Mouse (Mus musculus): ENCODE measurements around the gene Taar9. TPM values are rescaled to one million over a fixed set of nuclear protein-coding genes. Genes with fewer than 3 reads are reported as not detected.
"Not testable (repeated sequence)": the region's sequence is repeated elsewhere in the genome, so short reads cannot be mapped to it uniquely, and the experiment has no call there.

Gene Taar9
- polyA plus RNA-seq, 1 experiment from 2014 or later, result 0.11 TPM

GRCm38 (mm10) chr10:24108236-24108635 is 1.1 kb downstream of the Taar9 start:
- H3K4me3 ChIP-seq, result no peak overlapping the region
- H3K27ac ChIP-seq (replicated peaks), result no peak overlapping the region
- H3K4me1 ChIP-seq, result peaks cover 10% of the 10 kb centered on the region
- H3K36me3 ChIP-seq, result no peaks in the 10 kb centered on the region
- DNase-seq (ENCODE audit: low spot score), result no peak
- 50% methylated on average over 3 of the region's 3 CpGs for WGBS
- 0 out of 2 replicates have a peak, but pooled peaks cover 3% of the 10 kb centered on the region for H3K27me3 ChIP-seq (ENCODE audit: low read depth, poor library complexity, severe bottlenecking)
- H3K9me3 ChIP-seq (replicated peaks), result no peaks in the 10 kb centered on the region

- DNase-seq (ENCODE audit: low spot score), result no peak
- 65% methylated on average over 5 of the region's 5 CpGs for WGBS
- no peaks in the 10 kb centered on the region for H3K9me3 ChIP-seq (replicated peaks)
These were observed 1.6 kb downstream of the Taar9 start for GRCm38 (mm10) chr10:24107747-24108146.

GRCm38 (mm10) chr10:24103299-24103698 is 6.0 kb downstream of the Taar9 start:
- not testable (repeated sequence) for H3K36me3 ChIP-seq; H3K4me3 ChIP-seq; H3K27ac ChIP-seq (replicated peaks); H3K27me3 ChIP-seq (ENCODE audit: low read depth, poor library complexity, severe bottlenecking); H3K9me3 ChIP-seq (replicated peaks); H3K4me1 ChIP-seq; DNase-seq (ENCODE audit: low spot score)
- WGBS, result 36% methylated on average over 1 of the region's 1 CpGs

More at GRCm38 (mm10) chr10:24107747-24108146, 1.6 kb downstream of the Taar9 start:
- Histone ChIP-seq H3K27ac (replicated peaks) (no peak overlapping the region), H3K4me1 (peaks cover 10% of the 10 kb centered on the region), H3K27me3 (ENCODE audit: low read depth, poor library complexity, severe bottlenecking) (0 out of 2 replicates have a peak, but pooled peaks cover 3% of the 10 kb centered on the region), H3K36me3 (no peaks in the 10 kb centered on the region), H3K4me3 (no peak overlapping the region)

DNA sequence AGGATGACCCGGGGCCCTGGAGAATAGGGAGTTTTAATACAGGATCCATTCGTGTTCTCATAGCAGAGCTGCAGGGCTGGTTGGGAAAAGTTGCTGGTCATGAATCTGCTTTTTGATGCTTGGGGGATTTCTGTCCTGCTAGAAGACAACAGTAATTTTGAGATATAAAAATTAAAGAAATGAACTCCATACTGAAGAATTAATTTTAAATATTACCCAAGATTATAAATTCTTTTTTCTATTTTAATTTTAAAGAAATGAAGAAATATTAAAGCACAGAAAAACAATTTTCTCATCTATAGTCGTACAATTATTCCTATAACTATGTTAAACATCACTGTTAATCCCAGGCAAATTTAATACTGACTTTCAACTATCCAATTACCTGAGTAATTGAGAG is 7.5 kb downstream of the Taar9 start, which contains the start of gene Taar8c:
Gene Taar8c (minus strand): TSS at position 101 of the 400 bp plus-strand sequence.
- not testable (repeated sequence) for H3K27ac ChIP-seq (replicated peaks); H3K4me3 ChIP-seq; H3K4me1 ChIP-seq; DNase-seq (ENCODE audit: low spot score); H3K36me3 ChIP-seq; H3K27me3 ChIP-seq (ENCODE audit: low read depth, poor library complexity, severe bottlenecking); H3K9me3 ChIP-seq (replicated peaks)
- WGBS, result 85% methylated on average over 1 of the region's 3 CpGs

- WGBS, result 68% methylated on average over 2 of the region's 2 CpGs
- DNase-seq (ENCODE audit: low spot score), result not testable (repeated sequence)
These were observed 12.3 kb downstream of the Taar9 start for GRCm38 (mm10) chr10:24097010-24097409.

DNA sequence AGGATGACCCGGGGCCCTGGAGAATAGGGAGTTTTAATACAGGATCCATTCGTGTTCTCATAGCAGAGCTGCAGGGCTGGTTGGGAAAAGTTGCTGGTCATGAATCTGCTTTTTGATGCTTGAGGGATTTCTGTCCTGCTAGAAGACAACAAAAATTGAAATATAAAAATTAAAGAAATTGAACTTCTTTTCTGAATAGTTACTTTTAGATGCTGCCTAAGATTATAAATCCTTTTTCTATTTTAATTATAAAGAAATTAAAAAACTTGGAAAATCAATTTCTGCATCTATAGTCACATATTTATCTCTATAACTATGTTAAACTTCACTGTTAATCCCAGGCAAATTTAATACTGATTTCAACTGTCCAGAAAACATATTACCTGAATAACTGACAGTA is 17.1 kb downstream of the Taar9 start, which contains the start of gene Taar8b:
Gene Taar8b (minus strand): TSS at position 101 of the 400 bp plus-strand sequence.
- DNase-seq (ENCODE audit: low spot score), result no peak
- Histone ChIP-seq H3K4me1 (no peaks in the 10 kb centered on the region), H3K4me3 (no peak within 1 kb of the TSS), H3K9me3 (replicated peaks) (no peaks in the 10 kb centered on the region), H3K27me3 (ENCODE audit: low read depth, poor library complexity, severe bottlenecking) (no peaks in the 10 kb centered on the region), H3K36me3 (no peaks in the 10 kb centered on the region), H3K27ac (replicated peaks) (no peak within 1 kb of the TSS)
- WGBS, result 78% methylated on average over 2 of the region's 2 CpGs

More at GRCm38 (mm10) chr10:24097010-24097409, 12.3 kb downstream of the Taar9 start:
- H3K27me3 ChIP-seq (ENCODE audit: low read depth, poor library complexity, severe bottlenecking); H3K4me1 ChIP-seq; H3K36me3 ChIP-seq; H3K27ac ChIP-seq (replicated peaks); H3K9me3 ChIP-seq (replicated peaks); H3K4me3 ChIP-seq: not testable (repeated sequence)

- H3K9me3 ChIP-seq (replicated peaks), result no peaks in the 10 kb centered on the region
- H3K27me3 ChIP-seq (ENCODE audit: low read depth, poor library complexity, severe bottlenecking), result no peaks in the 10 kb centered on the region
- 91% methylated on average over 2 of the region's 2 CpGs for WGBS
- H3K4me3 ChIP-seq, result no peak overlapping the region
- H3K27ac ChIP-seq (replicated peaks), result no peak overlapping the region
- H3K36me3 ChIP-seq, result no peaks in the 10 kb centered on the region
- H3K4me1 ChIP-seq, result peaks cover 5% of the 10 kb centered on the region
- no peak for DNase-seq (ENCODE audit: low spot score)
These were observed 22.2 kb downstream of the Taar9 start for GRCm38 (mm10) chr10:24087168-24087567.

- Histone ChIP-seq H3K27ac (replicated peaks) (no peak overlapping the region), H3K27me3 (ENCODE audit: low read depth, poor library complexity, severe bottlenecking) (no peaks in the 10 kb centered on the region), H3K4me3 (no peak overlapping the region), H3K9me3 (replicated peaks) (no peaks in the 10 kb centered on the region), H3K36me3 (no peaks in the 10 kb centered on the region), H3K4me1 (peaks cover 5% of the 10 kb centered on the region)
- DNase-seq (ENCODE audit: low spot score), result no peak
- WGBS, result 76% methylated on average over 5 of the region's 5 CpGs
These were observed 22.8 kb downstream of the Taar9 start for GRCm38 (mm10) chr10:24086555-24086954.

GRCm38 (mm10) chr10:24085936-24086335 is 23.4 kb downstream of the Taar9 start:
- no peak overlapping the region for H3K4me3 ChIP-seq
- H3K9me3 ChIP-seq (replicated peaks), result no peaks in the 10 kb centered on the region
- DNase-seq (ENCODE audit: low spot score), result no peak
- 62% methylated on average over 5 of the region's 5 CpGs for WGBS
- H3K4me1 ChIP-seq, result peaks cover 5% of the 10 kb centered on the region
- no peak overlapping the region for H3K27ac ChIP-seq (replicated peaks)
- no peaks in the 10 kb centered on the region for H3K27me3 ChIP-seq (ENCODE audit: low read depth, poor library complexity, severe bottlenecking)
- H3K36me3 ChIP-seq, result no peaks in the 10 kb centered on the region

DNA sequence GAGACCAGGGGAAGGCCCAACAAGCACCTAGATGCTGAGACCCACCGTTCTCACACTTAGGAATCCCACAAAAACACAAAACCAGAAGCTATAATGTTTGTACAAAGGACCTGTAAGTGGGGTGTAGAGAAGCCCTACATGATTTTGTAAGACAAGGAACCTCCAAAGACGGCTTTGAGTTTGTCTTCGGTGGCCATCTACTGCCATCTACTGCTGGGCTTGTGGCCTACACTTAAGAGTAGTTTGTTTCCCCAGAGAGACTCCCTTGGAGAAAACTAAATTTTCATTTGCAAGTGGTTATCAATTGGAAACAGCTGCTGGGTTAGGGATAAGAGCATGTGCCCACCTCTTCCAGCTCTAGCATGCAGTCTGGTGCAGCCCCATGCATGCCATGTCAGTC is 29.2 kb downstream of the Taar9 start:
- H3K27ac ChIP-seq (replicated peaks), result no peak overlapping the region
- no peaks in the 10 kb centered on the region for H3K4me1 ChIP-seq
- no peak overlapping the region for H3K4me3 ChIP-seq
- WGBS, result 41% methylated on average over 3 of the region's 3 CpGs
- no peaks in the 10 kb centered on the region for H3K9me3 ChIP-seq (replicated peaks)
- H3K36me3 ChIP-seq, result no peaks in the 10 kb centered on the region
- H3K27me3 ChIP-seq (ENCODE audit: low read depth, poor library complexity, severe bottlenecking), result no peaks in the 10 kb centered on the region
- peak; percentile 33 for DNase-seq (ENCODE audit: low spot score)

DNA sequence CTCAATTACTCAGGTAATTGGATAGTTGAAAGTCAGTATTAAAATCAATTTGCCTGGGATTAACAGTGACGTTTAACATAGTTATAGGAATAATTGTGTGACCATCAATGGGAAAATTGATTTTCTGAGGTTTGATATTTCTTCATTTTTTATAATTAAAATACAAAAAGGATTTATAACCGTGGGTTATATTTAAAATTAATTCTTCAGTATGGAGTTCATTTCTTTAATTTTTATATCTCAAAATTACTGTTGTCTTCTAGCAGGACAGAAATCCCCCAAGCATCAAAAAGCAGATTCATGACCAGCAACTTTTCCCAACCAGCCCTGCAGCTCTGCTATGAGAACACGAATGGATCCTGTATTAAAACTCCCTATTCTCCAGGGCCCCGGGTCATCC is 33.1 kb downstream of the Taar9 start, which contains the start of gene Taar8a:
Gene Taar8a (plus strand): TSS at position 301 of the 400 bp plus-strand sequence.
- not testable (repeated sequence) for H3K4me1 ChIP-seq; H3K27me3 ChIP-seq (ENCODE audit: low read depth, poor library complexity, severe bottlenecking); H3K36me3 ChIP-seq; H3K4me3 ChIP-seq; DNase-seq (ENCODE audit: low spot score); H3K27ac ChIP-seq (replicated peaks); H3K9me3 ChIP-seq (replicated peaks)
- WGBS, result 86% methylated on average over 2 of the region's 4 CpGs

GRCm38 (mm10) chr10:24074751-24075150 is 34.6 kb downstream of the Taar9 start:
- H3K4me1 ChIP-seq; DNase-seq (ENCODE audit: low spot score); H3K9me3 ChIP-seq (replicated peaks); H3K27ac ChIP-seq (replicated peaks); H3K27me3 ChIP-seq (ENCODE audit: low read depth, poor library complexity, severe bottlenecking); H3K36me3 ChIP-seq; H3K4me3 ChIP-seq: not testable (repeated sequence)
- WGBS, result 73% methylated on average over 2 of the region's 2 CpGs

GRCm38 (mm10) chr10:24058986-24059385 is 50.3 kb downstream of the Taar9 start:
- H3K4me1 ChIP-seq, result no peaks in the 10 kb centered on the region
- no peak for DNase-seq (ENCODE audit: low spot score)
- H3K4me3 ChIP-seq, result no peak overlapping the region
- no peak overlapping the region for H3K27ac ChIP-seq (replicated peaks)
- H3K9me3 ChIP-seq (replicated peaks), result no peaks in the 10 kb centered on the region; the same call in 1 of the 2 replicates
- no peaks in the 10 kb centered on the region for H3K36me3 ChIP-seq
- 94% methylated on average over 3 of the region's 3 CpGs for WGBS
- no peaks in the 10 kb centered on the region for H3K27me3 ChIP-seq (ENCODE audit: low read depth, poor library complexity, severe bottlenecking)
